Mouse (Mus musculus): ENCODE results near the gene Gria1.

The Gria1 gene

GRCm38 (mm10) chr11:57162931-57163330, 151.7 kb downstream of the Gria1 start:
- no peak for DNase-seq (ENCODE audit: low read depth, low spot score)

DNA sequence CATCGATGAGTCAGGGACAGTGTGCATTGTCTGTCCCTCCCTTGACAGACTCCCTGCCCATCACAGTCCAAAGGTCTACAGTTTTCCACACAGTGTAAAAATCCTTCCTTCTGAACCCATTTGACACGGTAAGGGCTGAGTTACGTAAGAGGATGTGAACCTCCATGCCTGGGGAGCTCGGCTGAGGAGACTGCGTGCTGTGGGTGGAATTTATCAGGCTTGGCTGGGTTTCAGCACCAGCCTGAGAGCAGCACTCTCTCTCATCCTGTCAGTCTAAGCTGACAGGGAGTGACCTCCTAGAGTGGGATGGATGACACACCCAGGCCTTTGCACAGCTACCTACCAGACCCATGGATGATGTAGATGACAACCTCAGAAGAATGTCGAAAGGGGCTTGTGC, 158.9 kb downstream of the Gria1 start:
- DNase-seq (ENCODE audit: low read depth, low spot score), result no peak

DNA sequence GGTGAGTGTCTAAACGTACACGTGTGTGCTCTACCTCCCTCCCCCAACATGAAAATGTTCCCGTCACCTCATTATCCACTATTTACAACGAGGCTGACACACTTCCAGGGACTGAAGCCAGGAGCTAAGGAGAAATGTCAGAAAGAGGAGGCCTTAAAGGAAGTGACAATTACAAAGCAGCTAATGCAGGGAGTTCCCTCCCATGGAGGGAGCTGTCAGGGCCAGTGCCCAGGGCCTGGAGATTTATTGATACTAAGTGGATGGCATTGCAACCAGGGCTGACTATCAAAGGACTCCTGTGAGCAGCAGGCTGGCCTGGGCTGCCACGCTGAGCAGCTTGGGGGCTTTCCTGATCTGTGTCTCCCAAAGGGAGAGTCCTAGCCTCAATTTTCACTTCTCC, 163.0 kb downstream of the Gria1 start:
- DNase-seq (ENCODE audit: low read depth, low spot score), result no peak

- no peak for DNase-seq (ENCODE audit: low read depth, low spot score)
These were observed 165.4 kb downstream of the Gria1 start for GRCm38 (mm10) chr11:57176552-57176951.

DNA sequence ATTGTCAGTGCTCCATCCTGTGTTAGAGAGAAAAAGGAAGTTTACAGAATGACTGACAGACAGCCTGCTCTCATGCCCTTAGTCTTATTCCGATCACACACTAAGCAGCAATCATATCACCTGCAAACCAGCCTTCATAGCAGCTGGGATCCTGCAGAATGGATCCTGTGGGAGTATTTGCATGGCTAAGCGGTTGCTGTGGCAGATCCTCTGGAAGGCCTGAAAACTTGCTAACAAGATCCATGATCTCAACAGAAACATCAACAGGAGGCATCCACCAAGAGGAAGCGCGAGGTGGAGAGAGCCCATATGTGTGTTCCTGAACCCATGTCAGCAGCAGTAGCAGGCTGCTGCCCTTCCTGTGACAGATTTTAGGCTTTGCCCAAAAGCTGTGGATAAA, 173.0 kb downstream of the Gria1 start:
- no peak for DNase-seq (ENCODE audit: low read depth, low spot score)

- no peak for DNase-seq (ENCODE audit: low read depth, low spot score)
These were observed 173.9 kb downstream of the Gria1 start for GRCm38 (mm10) chr11:57185110-57185509.

DNA sequence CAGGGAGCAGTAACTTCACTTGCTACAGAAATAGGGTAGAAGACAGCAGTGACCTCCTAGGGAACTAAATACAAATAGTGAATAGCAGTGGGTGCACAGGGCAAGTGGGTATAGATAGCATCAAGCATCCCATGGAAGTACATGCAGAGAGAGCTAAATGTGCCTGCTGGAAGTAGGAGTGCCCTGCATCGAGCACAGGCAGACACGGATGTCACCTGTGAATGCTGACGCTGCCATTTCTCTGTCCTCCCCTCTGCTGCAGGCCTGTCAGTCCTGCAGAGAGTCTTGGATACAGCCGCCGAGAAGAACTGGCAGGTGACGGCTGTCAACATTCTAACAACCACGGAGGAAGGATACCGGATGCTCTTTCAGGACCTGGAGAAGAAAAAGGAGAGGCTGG, 178.2 kb downstream of the Gria1 start:
- DNase-seq (ENCODE audit: low read depth, low spot score), result no peak

DNA sequence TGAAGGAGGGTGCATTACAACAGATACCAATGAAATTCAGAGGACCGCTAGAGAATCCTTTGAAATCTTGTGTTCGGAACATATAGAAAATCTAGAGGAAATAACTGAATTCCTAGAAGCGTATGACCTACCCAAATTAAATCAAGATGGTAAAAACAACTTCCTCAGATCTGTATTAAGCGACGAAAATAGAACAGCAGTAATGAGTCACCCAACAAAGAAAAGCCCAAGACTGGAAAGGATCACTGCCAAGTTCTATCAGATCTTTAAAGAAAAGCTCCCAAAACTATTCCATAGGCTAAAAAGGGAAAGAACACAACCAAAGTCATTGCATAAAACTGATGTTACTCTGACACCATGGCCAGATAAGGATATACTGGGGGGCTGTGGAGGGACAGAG, 183.6 kb downstream of the Gria1 start:
- no peak for DNase-seq (ENCODE audit: low read depth, low spot score)

GRCm38 (mm10) chr11:57201245-57201976, 190.2 kb downstream of the Gria1 start:
- no peak for DNase-seq (ENCODE audit: low read depth, low spot score)

GRCm38 (mm10) chr11:57204371-57204770, 193.2 kb downstream of the Gria1 start:
- DNase-seq (ENCODE audit: low read depth, low spot score), result no peak

GRCm38 (mm10) chr11:57207260-57207659, 196.1 kb downstream of the Gria1 start:
- no peak for DNase-seq (ENCODE audit: low read depth, low spot score)

DNA sequence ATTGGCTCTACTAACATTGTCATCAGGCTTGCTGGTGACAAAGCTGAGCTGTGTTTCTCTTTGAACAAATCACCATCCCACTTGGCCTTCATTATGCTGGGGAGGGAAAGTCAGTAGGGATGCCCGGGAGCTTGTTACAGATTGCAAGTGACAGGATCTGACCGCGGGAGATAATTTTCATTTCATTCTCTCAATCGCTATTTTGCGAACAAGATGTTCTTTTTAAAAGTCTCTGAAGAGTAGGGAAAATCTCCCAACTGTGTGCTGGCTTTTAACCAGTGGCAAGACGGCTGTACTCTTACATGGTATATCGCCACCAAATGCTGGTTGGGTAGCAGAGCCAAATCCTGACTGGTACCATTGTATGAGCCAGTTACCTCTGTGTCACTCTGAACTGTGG, 202.9 kb downstream of the Gria1 start:
- no peak for DNase-seq (ENCODE audit: low read depth, low spot score)

- DNase-seq (ENCODE audit: low read depth, low spot score), result no peak
These were observed 203.4 kb downstream of the Gria1 start for GRCm38 (mm10) chr11:57214583-57214982.

DNA sequence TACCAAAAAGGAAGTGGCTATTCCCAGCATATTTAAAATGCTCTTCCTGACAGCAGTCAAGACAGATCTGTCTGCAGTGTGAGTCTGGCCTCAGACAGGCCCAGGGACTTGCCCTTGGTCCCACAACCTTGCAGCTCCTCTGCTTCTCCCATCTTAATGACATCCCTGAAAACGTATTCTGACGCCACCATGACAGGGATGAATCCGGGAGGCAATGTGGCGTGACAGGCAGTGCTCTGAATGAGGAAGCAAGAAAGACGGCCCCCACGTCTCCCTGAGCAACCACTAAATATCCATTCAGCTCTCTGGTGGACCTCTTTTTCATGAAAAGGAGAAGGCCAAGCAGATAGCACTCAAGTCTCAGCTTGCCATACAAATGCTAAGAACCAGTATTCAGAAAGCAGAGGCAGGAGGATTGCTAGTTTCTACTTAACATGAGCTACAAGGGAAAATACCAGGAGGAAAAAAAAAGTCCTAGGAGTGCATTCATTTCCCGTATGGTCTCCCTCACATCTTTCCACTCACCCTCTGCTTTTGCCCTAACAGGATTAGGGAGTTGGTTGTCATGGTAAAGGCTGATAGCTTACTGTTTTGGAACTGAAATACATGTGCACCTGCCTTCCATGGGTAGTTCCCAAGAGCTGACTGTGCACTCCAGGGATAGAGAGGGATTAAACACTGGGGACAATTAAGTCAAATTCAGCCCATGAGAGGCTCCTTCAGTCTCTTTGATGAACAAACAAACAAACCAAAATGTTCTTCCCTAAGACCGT, 211.8 kb downstream of the Gria1 start:
- DNase-seq (ENCODE audit: low read depth, low spot score), result no peak

DNA sequence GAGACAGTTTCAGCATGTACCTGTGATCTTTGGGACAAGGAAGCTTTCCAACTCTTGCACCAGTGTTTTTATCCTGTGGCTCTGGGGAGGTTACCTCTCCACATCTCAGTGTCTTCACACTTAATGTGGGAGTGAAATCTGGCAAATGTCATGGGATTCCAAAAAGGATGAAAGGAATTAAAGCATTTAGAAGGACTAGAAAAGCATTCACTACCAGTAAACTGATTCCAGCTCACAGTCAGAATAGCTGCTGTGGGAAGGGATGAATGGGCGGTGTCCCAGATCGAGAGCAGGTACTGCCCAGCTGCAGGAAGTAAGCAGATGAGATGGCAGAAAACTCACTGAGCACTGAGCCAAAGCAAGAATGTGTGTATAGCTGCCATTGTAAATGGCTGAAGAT, 224.3 kb downstream of the Gria1 start:
- DNase-seq (ENCODE audit: low read depth, low spot score), result no peak

- no peak for DNase-seq (ENCODE audit: low read depth, low spot score)
These were observed 225.2 kb downstream of the Gria1 start for GRCm38 (mm10) chr11:57236431-57236830.

DNA sequence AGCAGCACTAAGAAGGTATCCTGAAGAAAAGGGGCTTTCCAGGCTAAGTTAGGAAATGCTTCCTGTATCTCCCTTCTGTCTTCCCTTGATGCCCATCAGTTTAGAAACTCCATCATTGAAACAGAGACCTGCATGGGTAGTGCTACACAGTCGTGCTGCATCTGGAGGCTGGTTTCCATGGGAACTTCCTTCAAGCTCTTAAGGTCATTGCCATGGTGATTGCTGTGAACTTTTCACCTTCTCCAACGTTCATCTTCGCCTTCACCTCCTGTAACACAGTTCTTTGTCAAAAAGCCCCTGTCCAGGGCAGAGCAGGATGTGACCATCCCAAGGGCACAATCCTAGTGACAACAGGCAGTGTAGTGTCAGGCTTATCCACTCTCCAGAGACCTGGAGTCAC, 228.6 kb downstream of the Gria1 start:
- DNase-seq (ENCODE audit: low read depth, low spot score), result no peak

DNA sequence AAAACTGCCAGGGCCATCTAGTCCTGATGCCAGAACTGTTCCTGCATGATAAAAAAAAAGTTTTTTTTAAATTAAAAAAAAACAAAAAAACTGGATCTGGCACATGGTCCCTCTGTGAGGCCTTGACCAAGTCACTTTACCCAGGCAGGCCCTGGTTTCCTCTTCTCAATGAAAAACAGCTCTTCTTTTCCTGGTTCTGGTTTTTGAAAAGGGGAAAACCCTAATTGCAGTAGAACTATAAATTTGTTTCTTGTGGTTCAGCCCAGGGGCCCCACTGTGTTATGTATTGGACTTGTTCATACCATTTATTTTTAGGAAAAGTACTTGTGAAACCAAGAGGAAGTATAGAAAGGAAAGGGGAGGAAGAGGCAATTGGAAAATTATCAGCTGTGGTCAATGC, 232.6 kb downstream of the Gria1 start:
- no peak for DNase-seq (ENCODE audit: low read depth, low spot score)

- DNase-seq (ENCODE audit: low read depth, low spot score), result no peak
These were observed 233.4 kb downstream of the Gria1 start for GRCm38 (mm10) chr11:57244543-57244942.

DNA sequence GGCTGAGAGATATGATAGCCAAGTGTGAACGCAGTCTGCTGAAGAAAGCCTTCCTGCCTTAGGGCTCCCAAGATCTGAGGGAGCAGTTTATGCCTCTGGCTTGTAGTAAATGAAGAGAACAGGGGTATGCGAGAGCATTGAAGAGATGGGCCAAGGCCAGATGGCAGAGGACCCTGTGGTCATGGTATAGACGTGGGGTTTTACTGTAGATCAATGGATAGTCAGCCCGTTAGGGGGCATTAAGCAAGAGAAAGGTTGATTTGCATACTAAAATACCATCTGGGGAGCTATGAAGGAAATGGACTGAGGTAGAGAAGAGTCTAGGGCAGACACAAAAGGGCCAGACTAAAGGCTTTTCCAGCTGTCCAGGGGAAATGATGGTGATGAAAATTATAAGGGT, 237.7 kb downstream of the Gria1 start:
- DNase-seq (ENCODE audit: low read depth, low spot score), result no peak

GRCm38 (mm10) chr11:57250129-57250528, 238.9 kb downstream of the Gria1 start:
- no peak for DNase-seq (ENCODE audit: low read depth, low spot score)

GRCm38 (mm10) chr11:57271687-57272086, 260.5 kb downstream of the Gria1 start:
- no peak for DNase-seq (ENCODE audit: low read depth, low spot score)

GRCm38 (mm10) chr11:57274687-57275086, 263.5 kb downstream of the Gria1 start:
- no peak for DNase-seq (ENCODE audit: low read depth, low spot score)

All from brain, embryonic 18.5 days (tissue).